Mouse (Mus musculus): ENCODE data around the gene 2210010C04Rik. TPM values are rescaled to one million over a fixed set of nuclear protein-coding genes. Genes with fewer than 3 reads are reported as not detected.
"Not testable (repeated sequence)": the region's sequence is repeated elsewhere in the genome, so short reads cannot be mapped to it uniquely, and the experiment has no call there.

The 2210010C04Rik gene
- polyA plus RNA-seq, 1 experiment from 2014 or later, result not detected

DNA sequence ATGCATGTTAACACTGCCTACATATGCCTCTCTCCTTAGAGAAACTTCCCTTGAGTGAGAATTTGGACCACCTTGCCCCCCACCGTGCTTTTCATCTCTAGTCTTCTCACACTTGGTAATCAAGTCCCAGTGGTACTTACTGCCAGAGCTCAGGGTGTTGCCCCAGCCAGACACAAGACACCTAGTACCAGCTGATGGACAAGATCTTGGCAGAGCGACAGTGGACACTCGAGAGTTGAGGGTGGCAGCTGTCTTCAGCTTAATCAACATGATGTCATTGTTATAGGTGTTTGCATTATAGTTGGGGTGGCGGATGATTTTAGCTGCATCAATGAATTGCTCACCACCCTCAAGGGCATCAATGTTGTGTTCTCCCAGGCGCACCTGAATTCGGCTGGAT is 2.5 kb downstream of the 2210010C04Rik start:
- Histone ChIP-seq H3K36me3 (ENCODE audit: control insufficient read depth, insufficient read depth, low read length) (no peaks in the 10 kb centered on the region), H3K27ac (ENCODE audit: low read depth, low read length) (no peak overlapping the region), H3K4me2 (ENCODE audit: low read depth) (no peak overlapping the region), H3K27me3 (ENCODE audit: control insufficient read depth, insufficient read depth, low read length) (no peaks in the 10 kb centered on the region), H3K4me3 (ENCODE audit: low read depth, low read length) (no peak overlapping the region), H3K4me1 (ENCODE audit: control insufficient read depth, insufficient read depth, low read length) (no peaks in the 10 kb centered on the region), H3K9me3 (ENCODE audit: control insufficient read depth, low read length) (no peaks in the 10 kb centered on the region), H3K9ac (ENCODE audit: low read length) (no peak overlapping the region)
- 88% methylated on average over 6 of the region's 6 CpGs for WGBS
- ATAC-seq (ENCODE audit: insufficient read depth, low FRiP score, low TSS enrichment) (no peak), DNase-seq (ENCODE audit: low spot score) (no peak)

DNA sequence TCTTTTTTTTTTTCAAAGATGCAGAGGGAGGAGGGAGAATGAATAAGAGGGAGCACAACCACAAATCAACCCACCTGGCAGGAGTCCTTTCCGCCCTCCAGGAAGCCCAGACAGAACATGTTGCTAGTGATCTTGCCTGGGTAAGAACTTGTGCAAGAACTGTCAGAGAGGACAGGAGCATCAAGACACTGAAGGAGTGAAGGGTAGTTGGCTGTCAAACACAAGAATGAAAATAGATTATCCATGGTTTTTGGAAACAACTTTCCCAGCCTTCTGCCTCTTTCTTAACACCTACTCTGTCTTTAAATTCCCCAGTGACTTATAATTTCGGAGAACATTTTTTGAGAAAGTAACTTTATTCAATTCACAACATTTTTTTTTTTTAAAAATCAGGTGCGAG is 3.1 kb downstream of the 2210010C04Rik start:
- Histone ChIP-seq H3K36me3 (ENCODE audit: control insufficient read depth, insufficient read depth, low read length) (no peaks in the 10 kb centered on the region), H3K27ac (ENCODE audit: low read depth, low read length) (no peak overlapping the region), H3K4me3 (ENCODE audit: low read depth, low read length) (no peak overlapping the region), H3K4me2 (ENCODE audit: low read depth) (no peak overlapping the region), H3K9me3 (ENCODE audit: control insufficient read depth, low read length) (no peaks in the 10 kb centered on the region), H3K9ac (ENCODE audit: low read length) (no peak overlapping the region), H3K27me3 (ENCODE audit: control insufficient read depth, insufficient read depth, low read length) (no peaks in the 10 kb centered on the region), H3K4me1 (ENCODE audit: control insufficient read depth, insufficient read depth, low read length) (no peaks in the 10 kb centered on the region)
- DNase-seq (ENCODE audit: low spot score), result no peak
- WGBS, result 88% methylated on average over 3 of the region's 3 CpGs
- no peak for ATAC-seq (ENCODE audit: insufficient read depth, low FRiP score, low TSS enrichment)

- H3K4me2 ChIP-seq (ENCODE audit: low read depth), result no peak overlapping the region
- H3K4me1 ChIP-seq (ENCODE audit: control insufficient read depth, insufficient read depth, low read length), result no peaks in the 10 kb centered on the region
- no peak overlapping the region for H3K27ac ChIP-seq (ENCODE audit: low read depth, low read length)
- no peaks in the 10 kb centered on the region for H3K9me3 ChIP-seq (ENCODE audit: control insufficient read depth, low read length)
- no peak for ATAC-seq (ENCODE audit: insufficient read depth, low FRiP score, low TSS enrichment)
- no peaks in the 10 kb centered on the region for H3K36me3 ChIP-seq (ENCODE audit: control insufficient read depth, insufficient read depth, low read length)
- no peak overlapping the region for H3K4me3 ChIP-seq (ENCODE audit: low read depth, low read length)
- WGBS, result 86% methylated on average over 3 of the region's 3 CpGs
- H3K9ac ChIP-seq (ENCODE audit: low read length), result no peak overlapping the region
- no peaks in the 10 kb centered on the region for H3K27me3 ChIP-seq (ENCODE audit: control insufficient read depth, insufficient read depth, low read length)
- DNase-seq (ENCODE audit: low spot score), result no peak
These were observed 4.5 kb downstream of the 2210010C04Rik start for GRCm38 (mm10) chr6:41030821-41031220.

DNA sequence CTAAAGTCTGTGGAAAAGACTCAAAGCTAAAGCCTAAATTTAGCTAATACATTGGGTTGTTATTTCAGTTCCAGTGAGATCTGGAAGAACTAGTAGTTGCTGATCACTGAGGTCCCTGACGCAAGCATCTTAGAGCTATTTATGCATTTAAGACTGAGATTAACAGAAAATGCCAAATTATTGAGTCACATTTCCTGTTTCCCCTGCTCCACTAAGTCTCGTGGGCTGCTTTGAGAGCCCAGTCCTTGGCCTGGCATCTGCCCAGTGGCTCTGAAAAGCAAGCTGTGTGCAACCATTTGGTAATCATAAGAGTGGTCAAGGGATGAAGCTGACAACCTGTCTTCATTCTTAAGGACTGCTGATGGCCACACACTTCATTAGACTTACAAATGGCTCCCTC is 8.3 kb downstream of the 2210010C04Rik start:
- WGBS, result 54% methylated on average over 2 of the region's 2 CpGs
- no peak overlapping the region for H3K9ac ChIP-seq (ENCODE audit: low read length)
- no peak for ATAC-seq (ENCODE audit: insufficient read depth, low FRiP score, low TSS enrichment)

DNA sequence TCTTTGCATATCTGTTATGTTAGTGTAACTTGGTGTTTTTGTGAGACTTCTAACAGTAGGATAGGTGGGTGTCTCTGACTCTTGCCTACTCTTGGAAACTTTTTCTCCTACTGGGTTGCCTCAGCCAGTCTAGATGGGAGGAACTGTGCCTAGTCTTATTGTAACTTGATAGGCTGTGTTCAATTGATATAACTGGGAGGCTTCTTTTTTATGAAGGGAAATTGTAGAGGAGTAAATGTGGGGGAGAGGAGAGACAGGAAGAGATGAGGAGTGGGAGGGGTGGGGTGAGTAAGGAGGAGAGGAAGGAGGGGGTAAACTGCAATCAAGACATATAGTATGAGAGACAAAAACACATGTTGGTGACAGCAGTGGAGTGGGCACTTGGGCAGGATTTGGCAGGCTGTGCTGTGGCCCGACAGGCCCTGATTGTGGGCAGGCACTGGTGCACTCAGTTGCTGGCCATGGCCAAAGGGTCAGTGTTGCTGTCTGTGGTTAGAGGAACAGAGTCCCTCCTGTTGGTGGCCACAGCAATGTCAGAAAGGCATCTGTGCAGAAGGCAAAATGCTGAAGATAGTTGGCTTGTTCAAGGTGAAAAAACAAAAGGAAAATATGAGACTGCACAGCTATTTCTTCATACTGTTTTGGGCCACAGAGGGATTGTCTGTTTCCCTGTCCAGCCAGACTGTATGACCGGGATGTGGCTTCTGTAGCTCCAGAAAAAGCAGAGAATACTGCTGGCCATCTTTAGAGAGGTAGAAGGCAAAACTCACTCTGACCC is 9.2 kb downstream of the 2210010C04Rik start:
- 58% methylated on average over 2 of the region's 2 CpGs for WGBS
- Histone ChIP-seq H3K9me3 (ENCODE audit: control insufficient read depth, low read length) (no peaks in the 10 kb centered on the region), H3K36me3 (ENCODE audit: control insufficient read depth, insufficient read depth, low read length) (no peaks in the 10 kb centered on the region), H3K27me3 (ENCODE audit: control insufficient read depth, insufficient read depth, low read length) (no peaks in the 10 kb centered on the region), H3K27ac (ENCODE audit: low read depth, low read length) (no peak overlapping the region), H3K9ac (ENCODE audit: low read length) (no peak overlapping the region), H3K4me1 (ENCODE audit: control insufficient read depth, insufficient read depth, low read length) (no peaks in the 10 kb centered on the region), H3K4me2 (ENCODE audit: low read depth) (no peak overlapping the region), H3K4me3 (ENCODE audit: low read depth, low read length) (no peak overlapping the region)
- DNase-seq (ENCODE audit: low spot score), result no peak
- no peak for ATAC-seq (ENCODE audit: insufficient read depth, low FRiP score, low TSS enrichment)

More for the DNA sequence above, 8.3 kb downstream of the 2210010C04Rik start:
- H3K9me3 ChIP-seq (ENCODE audit: control insufficient read depth, low read length), result no peaks in the 10 kb centered on the region
- H3K27me3 ChIP-seq (ENCODE audit: control insufficient read depth, insufficient read depth, low read length), result no peaks in the 10 kb centered on the region
- H3K4me2 ChIP-seq (ENCODE audit: low read depth), result no peak overlapping the region
- H3K27ac ChIP-seq (ENCODE audit: low read depth, low read length), result no peak overlapping the region
- DNase-seq (ENCODE audit: low spot score), result no peak
- H3K4me1 ChIP-seq (ENCODE audit: control insufficient read depth, insufficient read depth, low read length), result no peaks in the 10 kb centered on the region
- H3K4me3 ChIP-seq (ENCODE audit: low read depth, low read length), result no peak overlapping the region
- no peaks in the 10 kb centered on the region for H3K36me3 ChIP-seq (ENCODE audit: control insufficient read depth, insufficient read depth, low read length)

- Histone ChIP-seq H3K27me3 (ENCODE audit: control insufficient read depth, insufficient read depth, low read length) (no peaks in the 10 kb centered on the region), H3K4me2 (ENCODE audit: low read depth) (no peak overlapping the region), H3K9ac (ENCODE audit: low read length) (no peak overlapping the region), H3K4me1 (ENCODE audit: control insufficient read depth, insufficient read depth, low read length) (no peaks in the 10 kb centered on the region), H3K27ac (ENCODE audit: low read depth, low read length) (no peak overlapping the region), H3K4me3 (ENCODE audit: low read depth, low read length) (no peak overlapping the region), H3K9me3 (ENCODE audit: control insufficient read depth, low read length) (no peaks in the 10 kb centered on the region), H3K36me3 (ENCODE audit: control insufficient read depth, insufficient read depth, low read length) (no peaks in the 10 kb centered on the region)
- ATAC-seq (ENCODE audit: insufficient read depth, low FRiP score, low TSS enrichment) (no peak), DNase-seq (ENCODE audit: low spot score) (no peak)
- WGBS, result 82% methylated on average over 2 of the region's 2 CpGs
These were observed 16.2 kb downstream of the 2210010C04Rik start for GRCm38 (mm10) chr6:41019140-41019539.

DNA sequence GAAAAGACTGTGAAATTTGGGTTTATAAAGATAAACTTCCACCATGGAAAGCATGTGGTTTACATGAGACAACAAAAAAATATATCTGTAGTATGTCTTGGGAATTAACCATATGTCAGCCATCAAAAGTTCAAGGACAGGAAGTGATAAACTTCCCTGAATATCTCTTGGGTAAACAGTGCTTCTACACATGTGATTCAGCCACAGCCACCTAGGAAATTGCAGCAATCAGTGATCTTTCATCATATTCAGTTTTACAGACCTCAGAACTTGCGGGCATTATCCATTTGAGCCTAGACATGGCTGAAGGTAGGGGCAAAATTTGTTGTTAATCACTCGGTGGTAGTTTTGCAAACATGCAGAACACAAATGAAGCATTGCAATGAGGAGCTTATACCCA is 16.7 kb downstream of the 2210010C04Rik start:
- H3K27ac ChIP-seq (ENCODE audit: low read depth, low read length), result no peak overlapping the region
- H3K4me2 ChIP-seq (ENCODE audit: low read depth), result no peak overlapping the region
- ATAC-seq (ENCODE audit: insufficient read depth, low FRiP score, low TSS enrichment) (no peak), DNase-seq (ENCODE audit: low spot score) (no peak)
- no peaks in the 10 kb centered on the region for H3K27me3 ChIP-seq (ENCODE audit: control insufficient read depth, insufficient read depth, low read length)
- no peak overlapping the region for H3K9ac ChIP-seq (ENCODE audit: low read length)
- no peaks in the 10 kb centered on the region for H3K9me3 ChIP-seq (ENCODE audit: control insufficient read depth, low read length)
- no peaks in the 10 kb centered on the region for H3K36me3 ChIP-seq (ENCODE audit: control insufficient read depth, insufficient read depth, low read length)
- 85% methylated on average over 2 of the region's 2 CpGs for WGBS
- no peaks in the 10 kb centered on the region for H3K4me1 ChIP-seq (ENCODE audit: control insufficient read depth, insufficient read depth, low read length)
- H3K4me3 ChIP-seq (ENCODE audit: low read depth, low read length), result no peak overlapping the region

DNA sequence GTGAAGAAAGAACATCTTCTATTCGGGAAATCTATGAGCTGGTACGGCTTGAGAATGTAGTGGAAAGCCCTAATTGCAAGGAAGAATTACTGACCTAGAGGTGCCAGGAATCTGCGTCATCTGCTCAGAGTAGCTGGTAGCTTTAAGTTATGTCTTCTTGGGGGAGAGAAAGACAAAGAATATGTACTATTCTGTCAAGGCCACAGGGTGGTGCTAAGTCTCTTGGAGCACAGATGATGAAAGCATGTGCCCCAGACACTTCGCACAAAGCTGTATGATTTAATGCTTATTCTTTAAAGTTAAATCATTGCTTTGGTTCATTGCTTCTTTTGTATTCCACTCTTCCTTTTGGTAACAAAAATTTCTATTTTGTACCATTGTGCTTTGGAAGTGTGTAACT is 20.2 kb downstream of the 2210010C04Rik start:
- WGBS, result 48% methylated on average over 4 of the region's 4 CpGs
- Histone ChIP-seq H3K27ac (ENCODE audit: low read depth, low read length) (no peak overlapping the region), H3K9ac (ENCODE audit: low read length) (no peak overlapping the region), H3K36me3 (ENCODE audit: control insufficient read depth, insufficient read depth, low read length) (no peaks in the 10 kb centered on the region), H3K4me2 (ENCODE audit: low read depth) (no peak overlapping the region), H3K9me3 (ENCODE audit: control insufficient read depth, low read length) (no peaks in the 10 kb centered on the region), H3K4me3 (ENCODE audit: low read depth, low read length) (no peak overlapping the region), H3K27me3 (ENCODE audit: control insufficient read depth, insufficient read depth, low read length) (no peaks in the 10 kb centered on the region), H3K4me1 (ENCODE audit: control insufficient read depth, insufficient read depth, low read length) (no peaks in the 10 kb centered on the region)
- ATAC-seq (ENCODE audit: insufficient read depth, low FRiP score, low TSS enrichment) (no peak), DNase-seq (ENCODE audit: low spot score) (no peak)

DNA sequence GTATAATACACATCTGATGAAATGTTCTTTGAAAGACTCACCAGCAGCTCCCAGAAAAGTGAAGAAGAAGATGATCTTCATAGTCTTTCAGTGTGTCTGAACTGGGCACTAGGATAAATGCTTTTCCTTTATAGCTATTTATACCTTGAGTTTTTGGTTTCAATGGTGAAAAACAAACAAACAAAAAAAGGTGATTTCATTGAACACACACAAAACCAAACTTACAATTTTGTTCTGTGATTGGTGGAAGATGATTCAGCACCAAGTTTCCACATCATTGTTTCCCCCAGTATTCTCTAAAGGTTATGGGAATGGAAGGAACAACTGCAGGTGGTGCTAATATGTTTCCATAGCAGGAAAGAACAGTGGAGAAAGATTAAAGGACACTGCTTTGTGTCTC is 35.9 kb downstream of the 2210010C04Rik start, which contains the start of gene Gm2663:
TSS of gene Gm2663 (minus strand) at position 101 of the 400 bp plus-strand sequence.
- H3K4me2 ChIP-seq (ENCODE audit: low read depth); H3K27ac ChIP-seq (ENCODE audit: low read depth, low read length); H3K36me3 ChIP-seq (ENCODE audit: control insufficient read depth, insufficient read depth, low read length); H3K9ac ChIP-seq (ENCODE audit: low read length); ATAC-seq (ENCODE audit: insufficient read depth, low FRiP score, low TSS enrichment); H3K4me3 ChIP-seq (ENCODE audit: low read depth, low read length); H3K27me3 ChIP-seq (ENCODE audit: control insufficient read depth, insufficient read depth, low read length); DNase-seq (ENCODE audit: low spot score); H3K4me1 ChIP-seq (ENCODE audit: control insufficient read depth, insufficient read depth, low read length); H3K9me3 ChIP-seq (ENCODE audit: control insufficient read depth, low read length): not testable (repeated sequence)
